Mouse (Mus musculus) CH12.LX (cell line): Measurements from ENCODE around the gene Nek6.

ENCODE experiments used
- CTCF ChIP-seq, 2 experiments: IDR thresholded peaks in 1 of 2; conservative IDR thresholded peaks in 1 of 2; 2 replicates each; pipeline ENCODE4 v1.5.1; 2011 to 2012; ENCODE audit warnings: low read depth in 2 of 2, low read length in 2 of 2, improper control_type of control experiment in 1 of 2, inconsistent platforms in 1 of 2, mild to moderate bottlenecking in 1 of 2, moderate library complexity in 1 of 2
- E2F4 ChIP-seq: IDR thresholded peaks from 2 replicates; pipeline ENCODE4 v1.6.1; 2011; ENCODE audit warnings: low read depth, low read length, improper control_type of control experiment; ENCODE audit not compliant: insufficient replicate concordance
- ELF1 ChIP-seq: IDR thresholded peaks from 2 replicates; pipeline ENCODE4 v1.6.1; 2014; ENCODE audit warnings: low read depth, mild to moderate bottlenecking, inconsistent platforms, low read length, improper control_type of control experiment

GRCm38 (mm10) chr2:38501606-38502005 is 9.8 kb upstream of the Nek6 start:
- TF ChIP-seq CTCF (conservative IDR thresholded peaks at IDR 0.05 in 1 of 2, IDR thresholded peaks at IDR 0.05 in 1 of 2; ENCODE audit: low read depth in 2 of 2, low read length in 2 of 2) (no peak), E2F4 (no peak), ELF1 (no peak)
